Mouse (Mus musculus): ENCODE results near the gene Rer1. TPM values are rescaled to one million over a fixed set of nuclear protein-coding genes. Genes with fewer than 3 reads are reported as not detected.

The Rer1 gene
- polyA plus RNA-seq, 1 experiment from 2014 or later = 129 TPM

- peak; percentile 66 for ATAC-seq (ENCODE audit: low FRiP score)
- Histone ChIP-seq H3K27ac (peak overlapping the region; percentile 77), H3K9me3 (no peaks in the 10 kb centered on the region), H3K4me2 (peak overlapping the region; percentile 71), H3K9ac (no peak overlapping the region), H3K36me3 (replicated peaks) (peaks cover 32% of the 10 kb centered on the region), H3K4me3 (replicated peaks) (peak overlapping the region; percentile 55), H3K4me1 (peaks cover 27% of the 10 kb centered on the region), H3K27me3 (peaks cover 16% of the 10 kb centered on the region; the same call in 1 of the 2 replicates)
- 4% methylated on average over 15 of the region's 15 CpGs for WGBS
Measured at GRCm38 (mm10) chr4:155065970-155066833, 20.0 kb downstream of the Rer1 start.

GRCm38 (mm10) chr4:155064474-155064873 is 21.7 kb downstream of the Rer1 start:
- Histone ChIP-seq H3K9ac (no peak overlapping the region), H3K27ac (no peak overlapping the region)

GRCm38 (mm10) chr4:155063895-155064294 is 22.3 kb downstream of the Rer1 start:
- no peak overlapping the region for H3K4me2 ChIP-seq
- ATAC-seq (ENCODE audit: low FRiP score) = no peak
- H3K4me3 ChIP-seq (replicated peaks) = no peak overlapping the region
- H3K4me1 ChIP-seq = peaks cover 35% of the 10 kb centered on the region
- H3K27me3 ChIP-seq = peaks cover 16% of the 10 kb centered on the region; the same call in 1 of the 2 replicates
- H3K36me3 ChIP-seq (replicated peaks) = peaks cover 9% of the 10 kb centered on the region
- H3K9me3 ChIP-seq = no peaks in the 10 kb centered on the region
- no peak overlapping the region for H3K9ac ChIP-seq
- 53% methylated on average over 3 of the region's 3 CpGs for WGBS
- 0 out of 2 replicates have a peak overlapping the region, but pooled peaks have one; percentile 8 for H3K27ac ChIP-seq

More at GRCm38 (mm10) chr4:155064474-155064873, 21.7 kb downstream of the Rer1 start:
- Histone ChIP-seq H3K36me3 (replicated peaks) (peaks cover 15% of the 10 kb centered on the region), H3K27me3 (peaks cover 16% of the 10 kb centered on the region; the same call in 1 of the 2 replicates), H3K4me2 (no peak overlapping the region), H3K9me3 (no peaks in the 10 kb centered on the region), H3K4me3 (replicated peaks) (no peak overlapping the region), H3K4me1 (peaks cover 29% of the 10 kb centered on the region)
- ATAC-seq (ENCODE audit: low FRiP score) = no peak
- 61% methylated on average over 2 of the region's 2 CpGs for WGBS

GRCm38 (mm10) chr4:155058325-155058724 is 27.9 kb downstream of the Rer1 start:
- H3K27me3 ChIP-seq = peaks cover 30% of the 10 kb centered on the region
- H3K4me3 ChIP-seq (replicated peaks) = no peak overlapping the region
- no peak overlapping the region for H3K4me2 ChIP-seq
- no peak overlapping the region for H3K9ac ChIP-seq
- H3K4me1 ChIP-seq = peaks cover 34% of the 10 kb centered on the region
- 33% methylated on average over 10 of the region's 10 CpGs for WGBS
- ATAC-seq (ENCODE audit: low FRiP score) = no peak
- H3K27ac ChIP-seq = no peak overlapping the region
- no peaks in the 10 kb centered on the region for H3K36me3 ChIP-seq (replicated peaks)
- no peaks in the 10 kb centered on the region for H3K9me3 ChIP-seq

GRCm38 (mm10) chr4:155056724-155057123 is 29.5 kb downstream of the Rer1 start, which contains the start of gene Plch2:
Gene Plch2 (minus strand): TSS chr4:155056784.
- H3K4me1 ChIP-seq = peaks cover 41% of the 10 kb centered on the region
- no peaks in the 10 kb centered on the region for H3K9me3 ChIP-seq
- H3K36me3 ChIP-seq (replicated peaks) = no peaks in the 10 kb centered on the region
- no peak within 1 kb of the TSS for H3K4me3 ChIP-seq (replicated peaks)
- ATAC-seq (ENCODE audit: low FRiP score) = peak; percentile 41; the same call in 1 of the 2 replicates
- peak within 1 kb of the TSS; percentile 31; the same call in 1 of the 2 replicates for H3K27ac ChIP-seq
- peak within 1 kb of the TSS; percentile 29 for H3K9ac ChIP-seq
- H3K27me3 ChIP-seq = peaks cover 20% of the 10 kb centered on the region; the same call in 1 of the 2 replicates
- peak within 1 kb of the TSS; percentile 15; the same call in 1 of the 2 replicates for H3K4me2 ChIP-seq
- WGBS = 54% methylated on average over 10 of the region's 10 CpGs

GRCm38 (mm10) chr4:155050116-155050515 is 36.1 kb downstream of the Rer1 start:
- H3K27me3 ChIP-seq = peaks cover 32% of the 10 kb centered on the region
- H3K9me3 ChIP-seq = no peaks in the 10 kb centered on the region
- no peak overlapping the region for H3K9ac ChIP-seq
- H3K36me3 ChIP-seq (replicated peaks) = no peaks in the 10 kb centered on the region
- ATAC-seq (ENCODE audit: low FRiP score) = no peak
- H3K27ac ChIP-seq = no peak overlapping the region
- H3K4me2 ChIP-seq = no peak overlapping the region
- H3K4me3 ChIP-seq (replicated peaks) = no peak overlapping the region
- WGBS = 86% methylated on average over 7 of the region's 7 CpGs
- peaks cover 15% of the 10 kb centered on the region; the same call in 1 of the 2 replicates for H3K4me1 ChIP-seq

GRCm38 (mm10) chr4:155046636-155047035 is 39.5 kb downstream of the Rer1 start:
- no peaks in the 10 kb centered on the region for H3K36me3 ChIP-seq (replicated peaks)
- no peak overlapping the region for H3K27ac ChIP-seq
- H3K4me1 ChIP-seq = peaks cover 12% of the 10 kb centered on the region
- peaks cover 59% of the 10 kb centered on the region for H3K27me3 ChIP-seq
- no peak overlapping the region for H3K4me3 ChIP-seq (replicated peaks)
- no peaks in the 10 kb centered on the region for H3K9me3 ChIP-seq
- H3K4me2 ChIP-seq = no peak overlapping the region
- WGBS = 89% methylated on average over 14 of the region's 14 CpGs
- no peak overlapping the region for H3K9ac ChIP-seq
- no peak for ATAC-seq (ENCODE audit: low FRiP score)

GRCm38 (mm10) chr4:155043289-155043625 is 42.9 kb downstream of the Rer1 start:
- H3K9ac ChIP-seq = peak overlapping the region; percentile 48
- H3K4me1 ChIP-seq = peaks cover 29% of the 10 kb centered on the region
- peak overlapping the region; percentile 69 for H3K4me2 ChIP-seq
- 0 out of 2 replicates have a peak, but pooled peaks have one; percentile 43 for ATAC-seq (ENCODE audit: low FRiP score)
- H3K9me3 ChIP-seq = no peaks in the 10 kb centered on the region
- no peak overlapping the region for H3K27ac ChIP-seq
- H3K27me3 ChIP-seq = peaks cover 76% of the 10 kb centered on the region
- H3K36me3 ChIP-seq (replicated peaks) = no peaks in the 10 kb centered on the region
- peak overlapping the region; percentile 45 for H3K4me3 ChIP-seq (replicated peaks)
- WGBS = 2% methylated on average over 24 of the region's 25 CpGs

- 0 out of 2 replicates have a peak, but pooled peaks have one; percentile 13 for ATAC-seq (ENCODE audit: low FRiP score)
- WGBS = 2% methylated on average over 62 of the region's 65 CpGs
- peaks cover 78% of the 10 kb centered on the region for H3K27me3 ChIP-seq
Measured at GRCm38 (mm10) chr4:155042606-155043288, 43.4 kb downstream of the Rer1 start.

GRCm38 (mm10) chr4:155040696-155041095 is 45.5 kb downstream of the Rer1 start:
- H3K9me3 ChIP-seq = no peaks in the 10 kb centered on the region
- H3K4me1 ChIP-seq = peaks cover 29% of the 10 kb centered on the region
- peak overlapping the region; percentile 4; the same call in 1 of the 2 replicates for H3K4me2 ChIP-seq
- no peak overlapping the region for H3K4me3 ChIP-seq (replicated peaks)
- WGBS = 49% methylated on average over 6 of the region's 6 CpGs
- ATAC-seq (ENCODE audit: low FRiP score) = no peak
- H3K27ac ChIP-seq = no peak overlapping the region
- H3K36me3 ChIP-seq (replicated peaks) = no peaks in the 10 kb centered on the region
- H3K27me3 ChIP-seq = peaks cover 78% of the 10 kb centered on the region
- H3K9ac ChIP-seq = peak overlapping the region; percentile 13

More at GRCm38 (mm10) chr4:155042606-155043288, 43.4 kb downstream of the Rer1 start:
- Histone ChIP-seq H3K9ac (peak overlapping the region; percentile 48), H3K4me3 (replicated peaks) (peak overlapping the region; percentile 45), H3K36me3 (replicated peaks) (no peaks in the 10 kb centered on the region), H3K4me2 (peak overlapping the region; percentile 69), H3K4me1 (peaks cover 29% of the 10 kb centered on the region), H3K27ac (no peak overlapping the region), H3K9me3 (no peaks in the 10 kb centered on the region)

GRCm38 (mm10) chr4:155040197-155040596 is 46.0 kb downstream of the Rer1 start:
- H3K4me2 ChIP-seq = peak overlapping the region; percentile 4; the same call in 1 of the 2 replicates
- peak overlapping the region; percentile 36; the same call in 1 of the 2 replicates for H3K27ac ChIP-seq

GRCm38 (mm10) chr4:155034787-155035186 is 51.4 kb downstream of the Rer1 start:
- H3K27ac ChIP-seq = no peak overlapping the region
- H3K4me2 ChIP-seq = no peak overlapping the region
- H3K9ac ChIP-seq = no peak overlapping the region
- H3K27me3 ChIP-seq = peaks cover 68% of the 10 kb centered on the region
- WGBS = 63% methylated on average over 13 of the region's 13 CpGs
- no peak for ATAC-seq (ENCODE audit: low FRiP score)
- no peaks in the 10 kb centered on the region for H3K9me3 ChIP-seq
- no peak overlapping the region for H3K4me3 ChIP-seq (replicated peaks)
- H3K4me1 ChIP-seq = peaks cover 34% of the 10 kb centered on the region
- no peaks in the 10 kb centered on the region for H3K36me3 ChIP-seq (replicated peaks)

More at GRCm38 (mm10) chr4:155040197-155040596, 46.0 kb downstream of the Rer1 start:
- H3K9me3 ChIP-seq = no peaks in the 10 kb centered on the region
- H3K4me3 ChIP-seq (replicated peaks) = no peak overlapping the region
- peaks cover 78% of the 10 kb centered on the region for H3K27me3 ChIP-seq
- peaks cover 29% of the 10 kb centered on the region for H3K4me1 ChIP-seq
- H3K9ac ChIP-seq = peak overlapping the region; percentile 13
- WGBS = 4% methylated on average over 9 of the region's 9 CpGs
- no peaks in the 10 kb centered on the region for H3K36me3 ChIP-seq (replicated peaks)
- peak; percentile 39; the same call in 1 of the 2 replicates for ATAC-seq (ENCODE audit: low FRiP score)
